Mouse (Mus musculus) forebrain, embryonic 15.5 days (tissue): Measurements from ENCODE around the gene Mlf2. TPM values are rescaled to one million over a fixed set of nuclear protein-coding genes. Genes with fewer than 3 reads are reported as not detected.

Source experiments
- ATAC-seq: fragments of 200-750 bp; cut with Nextera tagmentation; replicated peaks from 2 replicates; pipeline ENCODE4 v1.8.0; 2017; ENCODE audit warnings: mild to moderate bottlenecking, moderate TSS enrichment, moderate library complexity
- H3K27ac ChIP-seq: fragments of 300-500 bp; sonication (generic); replicated peaks from 2 replicates; pipeline ENCODE4 v1.5.1; 2015; ENCODE audit warnings: mild to moderate bottlenecking, inconsistent platforms
- H3K27me3 ChIP-seq: fragments of 300-500 bp; sonication (generic); 2 replicates; pipeline ENCODE4 v1.6.1; 2015; ENCODE audit warnings: inconsistent platforms
- H3K36me3 ChIP-seq: fragments of 300-500 bp; sonication (generic); 2 replicates; pipeline ENCODE4 v1.6.1; 2015; ENCODE audit warnings: mild to moderate bottlenecking, inconsistent platforms
- H3K4me1 ChIP-seq: fragments of 300-500 bp; sonication (generic); 2 replicates; pipeline ENCODE4 v1.6.1; 2015; ENCODE audit warnings: inconsistent platforms
- H3K4me2 ChIP-seq: fragments of 300-500 bp; sonication (generic); replicated peaks from 2 replicates; pipeline ENCODE4 v1.6.1; 2015; ENCODE audit warnings: mild to moderate bottlenecking, inconsistent platforms
- H3K4me3 ChIP-seq: fragments of 300-500 bp; sonication (generic); 2 replicates; pipeline ENCODE4 v1.5.1; 2015; ENCODE audit warnings: mild to moderate bottlenecking, inconsistent platforms
- H3K9ac ChIP-seq: fragments of 300-500 bp; sonication (generic); replicated peaks from 2 replicates; pipeline ENCODE4 v1.6.1; 2015; ENCODE audit warnings: mild to moderate bottlenecking, inconsistent platforms
- H3K9me3 ChIP-seq: fragments of 300-500 bp; sonication (generic); 2 replicates; pipeline ENCODE4 v1.6.1; 2016; ENCODE audit warnings: inconsistent platforms
- WGBS: fragments of 180-500 bp; shearing (Covaris S2); methylation state at CpG from one replicate; pipeline ENCODE4 v1.1.7; 2015; ENCODE audit warnings: mixed read lengths; 5-methylcytosine and 5-hydroxymethylcytosine counted together
- polyA plus RNA-seq: library from polyadenylated mRNA; unstranded; fragments of >200 nt; fragmentation: Nextera tagmentation; extraction: Ambion mirVana; gene quantifications from 2 replicates; pipeline ENCODE4 v1.2.1, GENCODE M21; 2015

The Mlf2 gene
- polyA plus RNA-seq, 1 experiment from 2014 or later: 507 TPM

GRCm38 (mm10) chr6:124914511-124914910, 16.7 kb upstream of the Mlf2 start:
- H3K36me3 ChIP-seq: peaks cover 27% of the 10 kb centered on the region
- peak overlapping the region; percentile 97 for H3K4me2 ChIP-seq
- peak overlapping the region; percentile 94 for H3K4me3 ChIP-seq
- ATAC-seq: no peak
- peaks cover 47% of the 10 kb centered on the region for H3K4me1 ChIP-seq
- 83% methylated on average over 7 of the region's 7 CpGs for WGBS
- peak overlapping the region; percentile 100 for H3K27ac ChIP-seq
- no peaks in the 10 kb centered on the region for H3K27me3 ChIP-seq
- no peaks in the 10 kb centered on the region for H3K9me3 ChIP-seq
- H3K9ac ChIP-seq: peak overlapping the region; percentile 100

- Histone ChIP-seq H3K27me3 (no peaks in the 10 kb centered on the region), H3K4me3 (peak overlapping the region; percentile 94), H3K36me3 (peaks cover 27% of the 10 kb centered on the region), H3K4me1 (peaks cover 44% of the 10 kb centered on the region), H3K27ac (peak overlapping the region; percentile 100), H3K9ac (peak overlapping the region; percentile 100), H3K4me2 (peak overlapping the region; percentile 97), H3K9me3 (no peaks in the 10 kb centered on the region)
- 5% methylated on average over 22 of the region's 22 CpGs for WGBS
- ATAC-seq: no peak
Observed at GRCm38 (mm10) chr6:124915160-124915941, 15.8 kb upstream of the Mlf2 start.

- WGBS: under 1% methylated on average over 12 of the region's 12 CpGs
- ATAC-seq: no peak
Observed at GRCm38 (mm10) chr6:124915942-124916694, 15.1 kb upstream of the Mlf2 start.

DNA sequence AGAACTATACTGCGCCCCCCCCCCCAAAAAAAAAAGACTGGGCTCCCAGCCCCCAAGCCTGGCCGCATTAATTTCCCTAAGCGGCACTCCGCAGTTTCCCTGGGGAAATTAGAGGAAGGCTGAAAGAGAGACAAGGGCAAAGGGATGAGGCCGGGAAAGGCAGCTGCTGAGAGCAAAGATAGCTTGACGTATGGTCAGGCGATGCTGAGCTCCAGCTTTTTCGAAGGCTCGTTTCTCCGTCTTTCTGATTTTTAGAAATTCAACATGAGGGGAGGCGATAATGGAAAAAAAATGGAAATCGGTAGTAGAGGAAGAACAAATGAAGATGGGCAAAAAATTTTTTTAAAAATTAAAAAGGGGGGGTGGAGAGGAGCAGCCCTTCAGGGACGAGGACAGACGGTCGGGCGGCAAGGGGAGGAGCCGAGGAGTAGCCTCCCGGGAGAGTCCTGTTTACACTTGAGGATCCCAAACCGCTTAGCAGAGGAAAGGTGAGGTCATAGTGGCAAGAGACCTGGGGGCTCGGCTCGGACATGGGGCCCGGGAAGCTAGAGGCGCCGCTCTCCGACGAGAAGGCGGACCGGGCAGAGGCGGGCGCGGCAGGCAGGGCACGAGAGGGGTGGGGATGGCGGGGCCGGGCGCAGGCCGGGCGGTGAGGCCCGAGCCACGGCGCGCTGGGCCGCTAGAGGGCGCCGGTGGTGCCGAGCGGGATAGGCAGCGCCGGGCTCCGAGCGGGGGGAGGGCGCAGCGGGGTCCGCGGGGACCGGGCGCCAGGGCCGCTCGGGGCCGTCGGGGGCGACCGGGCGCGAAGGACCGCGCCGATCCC, 14.3 kb upstream of the Mlf2 start:
- Histone ChIP-seq H3K4me3 (peak overlapping the region; percentile 94), H3K27me3 (no peaks in the 10 kb centered on the region), H3K4me2 (peak overlapping the region; percentile 97), H3K9ac (peak overlapping the region; percentile 100), H3K36me3 (peaks cover 27% of the 10 kb centered on the region), H3K27ac (peak overlapping the region; percentile 100), H3K9me3 (no peaks in the 10 kb centered on the region), H3K4me1 (peaks cover 51% of the 10 kb centered on the region)
- ATAC-seq: peak; percentile 66
- WGBS: under 1% methylated on average over 63 of the region's 67 CpGs

More at GRCm38 (mm10) chr6:124915942-124916694, 15.1 kb upstream of the Mlf2 start:
- Histone ChIP-seq H3K4me1 (peaks cover 51% of the 10 kb centered on the region), H3K27me3 (no peaks in the 10 kb centered on the region), H3K27ac (peak overlapping the region; percentile 100), H3K4me2 (peak overlapping the region; percentile 97), H3K4me3 (peak overlapping the region; percentile 94), H3K36me3 (peaks cover 27% of the 10 kb centered on the region), H3K9me3 (no peaks in the 10 kb centered on the region), H3K9ac (peak overlapping the region; percentile 100)

DNA sequence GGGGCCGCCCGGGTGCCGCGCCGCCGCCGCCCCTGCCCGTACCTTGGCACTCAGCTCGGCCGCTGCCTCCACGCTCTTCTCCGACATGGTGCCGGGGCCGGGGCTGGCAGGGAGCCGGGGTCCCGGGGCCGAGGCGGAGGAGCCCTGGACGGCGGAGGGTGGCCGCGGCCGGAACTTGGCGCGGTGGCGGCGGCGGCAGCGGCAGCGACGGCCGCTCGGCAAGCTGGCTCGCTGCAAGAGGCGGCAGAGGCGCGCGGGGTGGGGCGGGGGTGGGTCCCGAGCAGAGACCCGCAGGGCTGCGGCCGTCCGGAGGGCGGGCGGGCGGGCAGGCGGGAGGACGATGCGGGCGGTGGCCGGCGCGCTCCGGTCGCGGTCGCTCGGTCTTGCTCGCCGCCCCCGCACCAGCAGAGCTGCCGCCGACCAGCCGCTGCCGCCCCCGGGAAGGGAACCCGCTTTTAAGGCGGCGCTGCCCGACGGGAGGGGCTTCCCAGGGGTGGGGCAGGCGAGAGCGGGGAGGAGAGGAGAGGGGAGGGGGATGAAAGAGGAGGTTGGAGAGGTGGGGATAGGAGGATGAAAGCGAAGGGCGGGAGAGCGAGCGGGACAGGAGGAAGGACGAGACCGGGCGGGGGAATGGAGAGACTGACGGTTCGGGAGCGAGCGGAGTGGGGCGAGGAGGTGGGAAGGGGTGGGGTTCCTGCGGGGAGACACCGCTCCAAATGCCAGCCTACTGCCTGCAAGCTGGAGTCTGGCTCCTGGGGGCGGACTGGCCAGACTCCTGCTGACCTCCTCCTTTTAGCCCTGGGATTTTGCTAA, 13.5 kb upstream of the Mlf2 start:
- Histone ChIP-seq H3K9ac (peak overlapping the region; percentile 100), H3K4me2 (peak overlapping the region; percentile 97), H3K4me3 (peak overlapping the region; percentile 94), H3K27me3 (no peaks in the 10 kb centered on the region), H3K4me1 (peaks cover 51% of the 10 kb centered on the region), H3K9me3 (no peaks in the 10 kb centered on the region), H3K27ac (peak overlapping the region; percentile 100), H3K36me3 (peaks cover 23% of the 10 kb centered on the region)
- ATAC-seq: peak; percentile 66
- WGBS: under 1% methylated on average over 73 of the region's 89 CpGs

DNA sequence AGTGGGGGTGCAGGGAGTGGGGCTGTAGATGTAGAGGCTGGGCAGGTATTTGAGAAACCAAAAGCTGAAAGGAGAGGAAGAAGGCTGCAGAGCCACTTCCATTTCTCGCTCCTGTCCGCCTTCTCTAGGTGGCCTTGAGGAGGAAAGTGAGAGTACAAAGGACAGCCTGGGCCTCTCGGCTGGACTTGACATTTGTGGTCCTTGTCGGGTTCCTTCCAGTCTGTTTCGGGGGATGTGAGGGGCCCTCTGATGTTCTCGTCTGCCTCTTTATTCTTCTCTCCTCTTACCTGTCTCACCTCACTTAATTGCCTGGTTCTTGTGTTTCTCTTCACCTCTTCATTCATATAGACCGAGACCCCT, 12.9 kb upstream of the Mlf2 start:
- H3K36me3 ChIP-seq: peaks cover 17% of the 10 kb centered on the region
- no peak for ATAC-seq
- H3K27me3 ChIP-seq: no peaks in the 10 kb centered on the region
- peak overlapping the region; percentile 100 for H3K9ac ChIP-seq
- H3K4me2 ChIP-seq: peak overlapping the region; percentile 97
- H3K4me3 ChIP-seq: peak overlapping the region; percentile 94
- no peaks in the 10 kb centered on the region for H3K9me3 ChIP-seq
- H3K27ac ChIP-seq: peak overlapping the region; percentile 100
- peaks cover 51% of the 10 kb centered on the region for H3K4me1 ChIP-seq
- 7% methylated on average over 7 of the region's 7 CpGs for WGBS

- no peak for ATAC-seq
- Histone ChIP-seq H3K4me2 (peak overlapping the region; percentile 97), H3K4me1 (peaks cover 46% of the 10 kb centered on the region), H3K9me3 (no peaks in the 10 kb centered on the region), H3K27ac (peak overlapping the region; percentile 100), H3K4me3 (peak overlapping the region; percentile 94), H3K27me3 (no peaks in the 10 kb centered on the region), H3K9ac (peak overlapping the region; percentile 100), H3K36me3 (peaks cover 9% of the 10 kb centered on the region)
- WGBS: 15% methylated on average over 13 of the region's 14 CpGs
Observed at GRCm38 (mm10) chr6:124918890-124919627, 12.1 kb upstream of the Mlf2 start.

DNA sequence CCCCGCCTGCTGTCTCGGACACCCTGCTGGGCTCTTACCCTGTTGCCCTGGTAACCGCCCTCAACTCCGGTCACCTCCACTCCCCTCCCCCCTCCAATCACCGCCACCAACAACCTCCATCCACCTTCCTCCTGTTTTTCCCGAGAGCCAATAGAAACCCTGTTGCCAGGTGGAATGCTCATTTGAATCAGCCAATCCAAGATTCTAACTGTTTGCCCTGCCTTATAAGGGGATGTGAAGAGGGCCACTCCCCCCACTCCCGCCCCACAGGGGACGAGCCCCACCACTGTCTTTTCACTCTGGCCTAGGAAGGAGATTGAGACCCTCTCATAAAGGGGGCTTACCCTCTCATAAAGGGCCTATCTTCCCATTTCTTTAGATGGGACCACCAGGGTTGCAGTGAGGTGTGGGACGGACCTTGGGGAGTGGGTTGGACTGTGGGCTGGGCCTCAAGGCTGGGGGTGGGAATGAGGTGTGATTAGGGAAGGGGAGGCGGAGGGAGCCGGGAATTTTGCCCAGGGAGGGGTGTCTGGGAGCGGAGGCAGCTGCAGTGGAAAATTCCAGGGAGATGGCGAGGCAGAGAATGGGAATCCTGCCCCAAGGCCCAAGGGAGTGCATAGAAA, 11.4 kb upstream of the Mlf2 start, which contains the start of gene Ptms:
Gene Ptms, minus strand, starts transcription at position 409 of the 623 bp plus-strand sequence.
- under 1% methylated on average over 13 of the region's 13 CpGs for WGBS

GRCm38 (mm10) chr6:124920318-124921085, 10.7 kb upstream of the Mlf2 start:
- peak overlapping the region; percentile 94 for H3K4me3 ChIP-seq
- ATAC-seq: no peak
- peak overlapping the region; percentile 97 for H3K4me2 ChIP-seq
- H3K9me3 ChIP-seq: no peaks in the 10 kb centered on the region
- H3K27me3 ChIP-seq: no peaks in the 10 kb centered on the region
- H3K9ac ChIP-seq: peak overlapping the region; percentile 34
- H3K27ac ChIP-seq: peak overlapping the region; percentile 100
- H3K36me3 ChIP-seq: no peaks in the 10 kb centered on the region
- WGBS: 28% methylated on average over 9 of the region's 9 CpGs
- H3K4me1 ChIP-seq: peaks cover 32% of the 10 kb centered on the region

More for the DNA sequence above, 11.4 kb upstream of the Mlf2 start, which contains the start of gene Ptms:
- peak within 1 kb of the TSS; percentile 100 for H3K27ac ChIP-seq
- peak; percentile 86 for ATAC-seq
- peak within 1 kb of the TSS; percentile 97 for H3K4me2 ChIP-seq
- H3K27me3 ChIP-seq: no peaks in the 10 kb centered on the region
- peaks cover 39% of the 10 kb centered on the region for H3K4me1 ChIP-seq
- peaks cover 2% of the 10 kb centered on the region; the same call in 1 of the 2 replicates for H3K36me3 ChIP-seq
- no peaks in the 10 kb centered on the region for H3K9me3 ChIP-seq
- peak within 1 kb of the TSS; percentile 94 for H3K4me3 ChIP-seq
- H3K9ac ChIP-seq: peak within 1 kb of the TSS; percentile 34

- H3K27me3 ChIP-seq: no peaks in the 10 kb centered on the region
- no peak overlapping the region for H3K4me3 ChIP-seq
- no peak for ATAC-seq
- H3K4me2 ChIP-seq: no peak overlapping the region
- WGBS: 62% methylated on average over 4 of the region's 4 CpGs
- no peak overlapping the region for H3K9ac ChIP-seq
- H3K4me1 ChIP-seq: peaks cover 29% of the 10 kb centered on the region
- H3K36me3 ChIP-seq: no peaks in the 10 kb centered on the region
- H3K9me3 ChIP-seq: no peaks in the 10 kb centered on the region
- peak overlapping the region; percentile 100 for H3K27ac ChIP-seq
Observed at GRCm38 (mm10) chr6:124921539-124921938, 9.6 kb upstream of the Mlf2 start.
